Mouse (Mus musculus) urinary bladder, postnatal 25 days (tissue): ENCODE results near the gene Rfpl4b.
"Not testable (repeated sequence)": the region's sequence is repeated elsewhere in the genome, so short reads cannot be mapped to it uniquely, and the experiment has no call there.

Experiments used
- DNase-seq: peaks from one replicate; pipeline ENCODE4 v3.0.0; 2022; ENCODE audit warnings: low spot score

Rfpl4b gene

DNA sequence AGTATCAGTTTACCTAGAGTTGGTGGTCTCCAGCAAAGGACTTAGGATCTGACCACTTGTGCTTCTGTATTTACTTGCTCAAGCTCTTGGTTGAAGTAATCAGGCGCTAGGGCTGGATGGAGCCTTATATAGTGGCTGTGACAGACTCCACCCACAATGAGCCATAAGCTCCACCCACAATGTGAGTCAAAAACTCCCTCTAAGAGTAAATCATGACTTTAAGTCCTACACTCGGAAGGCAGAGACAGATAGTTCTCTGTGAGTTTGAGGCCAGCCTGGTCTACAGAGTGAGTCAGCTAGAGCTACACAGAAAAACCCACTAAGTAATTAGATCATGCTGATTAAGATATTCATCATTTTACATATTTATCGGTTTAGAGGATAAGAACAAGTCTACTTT is at the start of gene Rfpl4b:
Gene Rfpl4b (minus strand): TSS at position 101 of the 400 bp plus-strand sequence.
- no peak for DNase-seq

DNA sequence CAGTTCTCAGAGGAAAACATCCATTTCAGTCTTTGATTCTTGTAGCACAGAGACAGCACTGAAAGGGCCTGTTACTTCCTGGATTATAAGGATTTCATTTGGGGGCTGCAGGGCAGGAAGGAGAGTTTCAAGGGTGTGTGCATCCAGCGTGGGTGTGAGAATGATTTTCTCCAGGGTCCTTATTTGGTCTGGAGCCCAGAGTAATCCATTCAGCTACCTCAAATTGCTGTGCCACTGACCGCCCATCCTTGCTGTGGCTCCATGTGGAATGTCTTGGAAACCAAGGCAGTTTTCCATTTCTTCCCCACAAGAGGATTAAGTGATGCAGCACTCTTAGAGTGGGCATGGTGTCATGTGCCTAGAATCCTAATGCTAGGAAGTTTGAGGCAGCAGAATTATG is 33.6 kb upstream of the Rfpl4b start:
- no peak for DNase-seq

DNA sequence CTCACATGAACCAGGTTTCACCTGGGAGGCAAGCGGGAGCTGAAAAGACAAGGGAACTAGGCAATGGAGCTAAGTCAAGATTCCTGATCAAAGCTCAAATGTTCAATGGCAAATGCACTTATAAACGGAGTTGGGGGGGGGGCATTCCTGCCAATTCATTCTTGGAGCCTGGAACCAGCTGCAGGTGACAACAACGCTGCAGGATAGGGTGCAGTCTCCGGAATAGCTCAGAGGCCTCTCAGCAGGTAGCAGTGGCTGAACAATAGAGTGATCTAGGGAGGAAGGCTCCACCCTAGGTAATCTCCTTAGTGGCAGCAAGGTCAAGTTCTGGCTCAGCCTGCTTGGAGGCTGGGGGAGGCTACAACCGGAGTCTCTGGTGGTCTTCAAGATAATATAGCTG is 28.4 kb upstream of the Rfpl4b start:
- not testable (repeated sequence) for DNase-seq

DNA sequence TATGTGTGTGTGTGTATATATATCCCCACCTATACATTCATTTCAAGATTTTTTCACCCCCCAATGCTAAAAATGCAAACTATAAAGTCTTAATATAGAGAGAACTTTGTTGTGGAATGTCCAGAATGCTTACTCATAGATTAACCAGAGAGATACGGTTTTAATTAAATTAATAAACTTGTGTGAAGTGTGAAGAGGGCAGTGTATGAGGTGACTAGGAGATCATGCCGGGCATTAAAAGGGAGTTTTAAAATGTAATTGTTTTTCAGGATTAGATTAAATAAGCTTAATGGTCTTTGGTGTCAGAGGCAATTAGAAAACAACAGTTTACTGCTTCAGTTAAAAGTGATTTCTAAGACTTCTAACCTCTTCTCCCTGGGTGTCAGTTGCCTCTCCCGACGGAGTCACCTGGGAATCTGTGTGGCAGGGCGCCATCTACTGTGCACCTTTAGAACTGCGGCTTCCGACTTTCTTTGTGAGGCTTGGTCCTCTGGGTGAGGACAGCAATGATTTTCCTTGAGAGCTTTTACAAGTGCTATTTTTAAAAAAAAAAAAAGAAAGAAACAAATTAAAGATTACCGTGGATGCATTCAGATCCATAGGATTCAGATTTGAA is 27.4 kb upstream of the Rfpl4b start:
- DNase-seq: peak; percentile 72

DNA sequence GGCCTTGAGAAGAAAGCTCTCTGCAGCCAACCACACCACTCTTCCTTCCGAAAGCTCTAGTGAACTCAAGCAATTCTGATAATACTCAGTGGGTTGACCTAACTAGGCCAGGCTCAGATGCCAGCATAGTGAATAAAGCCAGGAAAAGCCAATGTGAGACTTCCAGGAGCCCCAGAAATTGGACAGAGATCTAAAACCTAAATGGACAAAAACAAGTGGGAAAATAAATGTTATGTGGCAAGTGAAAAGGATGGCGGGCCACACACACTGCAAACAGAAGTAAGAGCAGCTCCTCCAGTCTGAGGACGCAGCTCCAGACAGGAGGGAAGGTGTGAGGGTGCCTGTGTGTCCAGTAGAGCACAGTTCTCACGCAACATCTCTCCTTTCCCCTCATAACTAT is 26.7 kb upstream of the Rfpl4b start:
- no peak for DNase-seq

DNA sequence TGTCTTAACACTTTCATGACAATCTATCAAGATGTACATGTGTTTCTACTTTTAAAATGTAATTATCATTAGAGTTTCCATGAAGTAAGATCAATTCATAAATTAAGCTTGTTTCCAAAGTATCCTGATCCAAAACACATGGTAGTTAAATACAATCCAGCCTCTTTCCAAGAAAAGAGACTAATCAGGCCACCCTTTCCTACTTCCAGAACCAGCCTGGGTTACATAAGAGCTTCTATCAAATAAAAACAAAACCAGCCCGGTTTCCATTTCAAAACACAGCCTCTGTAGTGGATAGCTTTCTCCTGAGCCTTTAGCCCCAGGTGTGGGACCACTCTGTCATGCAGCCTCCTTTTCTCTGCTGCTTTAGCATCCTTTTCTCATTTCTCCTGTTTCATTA is 2.2 kb upstream of the Rfpl4b start:
- no peak for DNase-seq

DNA sequence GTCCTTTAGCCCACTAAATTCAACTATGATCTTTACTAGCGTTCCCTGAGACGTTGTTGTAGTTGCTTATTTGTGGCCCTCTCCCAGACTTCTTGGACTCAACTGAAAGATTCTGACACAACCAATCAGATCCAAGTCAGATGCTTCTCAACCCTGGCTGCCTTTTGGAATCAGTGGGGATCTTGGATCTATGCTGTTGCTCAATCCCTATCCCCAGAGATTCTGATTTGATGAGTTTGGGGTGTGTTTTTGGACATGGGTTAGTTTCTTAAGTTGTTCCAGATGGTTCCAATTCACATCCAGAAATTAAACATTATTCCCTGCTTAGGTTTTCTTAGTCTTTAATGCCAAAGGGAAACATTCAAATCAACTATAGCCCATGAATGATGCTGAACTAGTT is 15.5 kb downstream of the Rfpl4b start:
- no peak for DNase-seq

DNA sequence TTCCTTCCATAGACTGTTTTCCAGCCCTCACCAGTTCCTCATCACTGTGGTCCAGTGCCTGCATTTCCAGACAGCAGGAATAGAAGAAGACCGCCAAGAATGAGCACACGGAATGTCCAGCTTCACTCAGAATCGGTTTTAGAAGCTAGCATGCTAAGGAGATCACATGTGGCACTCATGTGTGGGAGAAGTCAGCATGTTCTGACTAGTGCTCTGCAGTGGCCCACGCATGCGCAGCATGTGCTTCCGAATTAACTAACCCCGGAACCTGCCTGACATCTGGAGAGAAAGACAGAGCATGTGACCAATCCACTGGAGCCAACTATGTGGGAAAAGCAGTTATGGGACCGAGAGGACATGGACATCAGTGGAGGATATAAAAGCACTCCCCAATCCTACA is 17.5 kb downstream of the Rfpl4b start:
- DNase-seq: no peak

DNA sequence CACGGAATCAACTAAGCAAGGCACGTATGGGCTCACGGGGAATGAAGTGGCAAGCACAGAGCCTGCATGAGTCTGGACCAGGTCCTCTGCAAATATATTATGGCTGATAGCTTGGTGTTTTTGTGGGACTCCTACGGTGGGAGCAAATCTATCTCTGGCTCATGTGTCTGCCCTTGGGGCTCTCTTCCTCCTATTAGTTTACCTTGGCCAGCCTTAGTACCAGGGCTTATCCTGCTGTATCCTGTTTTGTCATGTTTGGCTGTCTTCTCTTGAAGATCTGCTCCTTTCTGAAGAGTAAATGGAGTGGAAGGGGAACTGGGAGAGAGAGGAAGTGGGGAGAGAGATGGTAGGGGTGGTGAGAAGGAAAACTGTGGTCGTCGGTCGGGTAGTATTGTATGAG is 18.3 kb downstream of the Rfpl4b start:
- DNase-seq: no peak

DNA sequence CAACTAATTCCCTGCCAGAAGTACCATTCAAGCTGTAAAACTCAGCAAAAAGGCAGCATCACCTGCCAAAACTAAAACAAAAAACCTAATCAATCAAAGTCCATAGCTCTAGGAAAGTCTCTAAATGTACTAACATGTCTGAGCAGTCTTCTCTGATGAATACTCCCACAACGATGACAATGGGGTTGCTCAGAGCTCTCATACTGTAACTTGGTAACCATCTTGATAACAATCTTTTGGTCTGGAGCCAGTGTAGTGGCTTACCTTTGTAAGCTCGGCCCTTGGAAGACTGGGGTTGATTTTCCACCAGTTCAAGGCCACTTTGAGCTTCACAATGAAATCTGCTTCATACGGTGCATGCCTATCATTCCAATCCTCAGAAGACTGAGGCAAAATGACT is 33.0 kb downstream of the Rfpl4b start:
- DNase-seq: no peak
